Mouse (Mus musculus) testis, adult 2 months (tissue): ENCODE measurements around the gene Adamts3.

ENCODE experiments used
- CTCF ChIP-seq: fragments of 200-500 bp; IDR thresholded peaks from 2 replicates; pipeline ENCODE4 v1.5.1; 2012; ENCODE audit warnings: low read depth, mild to moderate bottlenecking, inconsistent platforms, low read length, moderate library complexity; ENCODE audit not compliant: control insufficient read depth, insufficient read depth, insufficient replicate concordance
- POLR2A ChIP-seq: fragments of 200-500 bp; IDR thresholded peaks from 2 replicates; pipeline ENCODE4 v1.6.1; 2012; ENCODE audit warnings: low read depth, mild to moderate bottlenecking, inconsistent platforms, low read length, moderate library complexity; ENCODE audit not compliant: control insufficient read depth

- TF ChIP-seq CTCF: no peak
- TF ChIP-seq POLR2A: no peak
Measured at GRCm38 (mm10) chr5:89728117-89728516, 155.0 kb downstream of the Adamts3 start.
